Mouse (Mus musculus): ENCODE measurements around the gene Hectd1.

Hectd1 gene

DNA sequence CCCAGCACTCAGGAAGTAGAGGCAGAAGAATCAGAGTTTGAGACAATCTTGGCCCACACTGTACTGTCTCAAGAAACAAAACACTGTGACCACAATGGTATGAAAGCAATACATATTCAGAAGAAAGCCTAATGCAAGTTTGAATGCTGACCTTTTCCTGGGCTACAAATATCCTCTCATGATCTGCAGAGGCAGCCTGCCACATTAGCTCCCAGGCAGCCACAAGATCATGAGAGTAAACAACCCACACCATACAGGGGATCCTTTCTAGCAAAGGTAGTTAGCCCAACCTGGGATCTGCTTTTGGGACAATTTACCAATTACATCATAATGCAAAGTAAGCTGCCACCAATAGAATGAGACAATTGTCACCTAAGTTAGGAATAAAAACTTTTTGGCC, 18.8 kb downstream of the Hectd1 start:
- in situ Hi-C loops (cut with MboI, MseI), result loop anchor here (5.0 kb wide), 1 partner anchor 72 kb away; no protein-coding TSS in a partner anchor

DNA sequence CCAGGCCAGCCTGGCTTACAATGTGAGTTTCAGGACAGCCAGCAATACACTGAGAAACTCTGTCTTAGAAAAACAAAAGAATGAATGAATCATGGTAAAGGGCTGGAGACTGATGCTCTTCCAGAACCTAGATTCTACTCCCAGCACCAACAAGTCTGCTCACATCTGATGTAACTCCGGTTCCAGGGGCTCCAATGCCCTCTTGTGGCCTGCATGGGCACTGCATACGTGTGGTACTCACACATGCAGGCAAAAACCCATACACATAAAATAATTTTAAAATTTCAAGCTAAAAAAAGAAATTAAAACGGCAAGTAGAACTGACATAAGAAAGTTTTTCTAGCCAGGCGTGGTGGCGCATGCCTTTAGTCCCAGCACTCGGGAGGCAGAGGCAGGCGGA, 44.5 kb downstream of the Hectd1 start:
- in situ Hi-C loops (cut with MboI, MseI), result no loop called here

GRCm38 (mm10) chr12:51768702-51769101, 60.6 kb downstream of the Hectd1 start:
- in situ Hi-C loops (cut with MboI, MseI), result loop anchor here (5.0 to 10.0 kb wide), 2 partner anchors 34 to 384 kb away; no protein-coding TSS in a partner anchor

DNA sequence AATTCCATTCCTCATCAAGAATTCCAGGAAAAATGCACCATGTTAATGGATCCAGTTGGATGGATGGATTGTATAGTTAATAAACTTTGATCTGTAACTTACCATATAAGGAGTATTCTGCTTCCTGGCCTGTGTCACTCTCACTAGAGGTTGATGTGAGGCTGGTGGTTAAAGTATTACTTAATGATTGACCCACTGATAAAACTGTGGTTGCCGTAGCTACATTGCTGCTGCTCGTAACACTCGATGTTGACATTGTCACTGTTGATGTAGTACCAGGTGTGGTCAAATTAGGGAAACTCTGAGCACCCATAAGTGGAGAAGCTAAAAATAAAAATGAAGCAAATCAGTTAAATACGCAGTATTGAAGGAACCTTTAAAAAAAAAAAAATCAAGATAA, 61.9 kb downstream of the Hectd1 start:
- in situ Hi-C loops (cut with MboI, MseI), result loop anchor here (5.0 to 10.0 kb wide), 2 partner anchors 35 to 383 kb away; no protein-coding TSS in a partner anchor

GRCm38 (mm10) chr12:51759374-51759773, 70.0 kb downstream of the Hectd1 start:
- in situ Hi-C loops (cut with MboI, MseI), result no loop called here

- in situ Hi-C loops (cut with MboI, MseI), result no loop called here
Measured at GRCm38 (mm10) chr12:51756599-51756961, 72.8 kb downstream of the Hectd1 start.

GRCm38 (mm10) chr12:51755938-51756598, 73.3 kb downstream of the Hectd1 start:
- in situ Hi-C loops (cut with MboI, MseI), result no loop called here

- in situ Hi-C loops (cut with MboI, MseI), result no loop called here
Measured at GRCm38 (mm10) chr12:51747348-51747747, 82.0 kb downstream of the Hectd1 start.

GRCm38 (mm10) chr12:51744957-51745356, 84.4 kb downstream of the Hectd1 start:
- in situ Hi-C loops (cut with MboI, MseI), result loop anchor here (5.0 kb wide), 1 partner anchor 78 kb away; no protein-coding TSS in a partner anchor

DNA sequence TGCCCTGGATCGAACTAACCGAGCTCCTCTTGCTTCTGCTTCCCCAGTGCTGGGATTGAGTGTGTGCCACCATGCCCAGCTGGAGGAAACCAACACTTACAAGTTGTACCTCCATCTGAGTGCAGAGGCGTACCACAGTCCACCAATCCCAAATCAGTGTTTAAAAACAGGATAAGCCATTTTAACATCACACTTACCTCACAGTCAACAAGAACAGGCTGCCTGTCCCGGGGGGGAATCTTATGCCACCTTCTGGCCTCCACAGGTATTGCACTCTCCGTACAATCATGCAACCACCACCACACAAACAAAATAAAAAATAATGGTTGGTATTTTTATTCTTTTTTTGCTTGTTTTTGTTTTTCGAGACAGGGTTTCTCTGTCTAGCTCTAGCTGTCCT, 87.6 kb downstream of the Hectd1 start:
- in situ Hi-C loops (cut with MboI, MseI), result loop anchor here (5.0 kb wide), 1 partner anchor 74 kb away; no protein-coding TSS in a partner anchor

DNA sequence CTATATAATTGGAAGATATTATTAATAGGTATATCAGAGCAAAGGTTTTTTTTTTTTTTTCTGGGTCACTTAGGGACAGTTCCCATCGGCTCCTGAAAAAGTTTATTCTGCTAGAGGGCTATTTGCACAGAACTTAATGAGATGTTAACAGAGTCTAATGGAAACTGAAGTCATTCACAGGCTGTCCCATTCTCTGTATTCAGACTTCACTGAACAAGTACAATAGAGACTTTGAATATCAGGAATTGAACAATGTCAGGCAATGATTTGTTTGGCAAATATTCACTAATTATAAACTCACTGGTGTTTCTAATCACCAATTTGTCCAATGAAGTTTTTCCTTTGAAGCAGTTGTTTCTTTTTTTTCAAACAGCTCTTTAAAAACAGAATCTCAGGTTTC, 92.5 kb downstream of the Hectd1 start:
- in situ Hi-C loops (cut with MboI, MseI), result no loop called here

GRCm38 (mm10) chr12:51736381-51736780, 93.0 kb downstream of the Hectd1 start:
- in situ Hi-C loops (cut with MboI, MseI), result no loop called here

- in situ Hi-C loops (cut with MboI, MseI), result no loop called here
Measured at GRCm38 (mm10) chr12:51735840-51736271, 93.5 kb downstream of the Hectd1 start.

DNA sequence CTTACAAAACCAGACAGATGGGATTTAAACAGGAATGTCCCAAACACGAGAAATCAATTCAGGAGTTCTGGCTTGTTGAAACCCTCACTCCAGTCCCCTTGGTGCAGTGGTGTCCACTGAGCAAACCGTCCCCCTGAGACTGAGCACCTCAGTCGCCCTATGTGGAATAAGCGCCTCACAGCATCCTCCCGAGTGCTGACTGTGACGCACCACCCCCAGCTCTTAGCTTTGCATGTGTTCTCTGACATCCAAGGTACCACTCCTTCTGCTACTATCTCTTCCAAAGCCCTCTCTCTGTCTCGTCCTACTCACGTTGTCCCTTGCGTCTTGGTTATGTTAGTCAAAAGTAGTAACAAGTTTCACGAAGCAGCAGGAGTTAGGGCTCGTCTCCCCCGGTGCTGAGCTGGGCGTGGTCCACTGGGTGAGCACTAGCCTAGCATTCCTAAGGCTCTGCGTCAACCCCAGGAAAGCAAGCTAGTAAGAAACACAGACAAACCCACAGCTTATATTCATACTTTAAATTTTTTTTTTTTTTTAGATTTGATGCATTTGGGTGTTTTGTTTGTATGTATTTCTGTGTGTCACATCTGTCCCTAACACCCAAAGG, 94.6 kb downstream of the Hectd1 start:
- in situ Hi-C loops (cut with MboI, MseI), result no loop called here

GRCm38 (mm10) chr12:51729827-51730226, 99.5 kb downstream of the Hectd1 start:
- in situ Hi-C loops (cut with MboI, MseI), result no loop called here

DNA sequence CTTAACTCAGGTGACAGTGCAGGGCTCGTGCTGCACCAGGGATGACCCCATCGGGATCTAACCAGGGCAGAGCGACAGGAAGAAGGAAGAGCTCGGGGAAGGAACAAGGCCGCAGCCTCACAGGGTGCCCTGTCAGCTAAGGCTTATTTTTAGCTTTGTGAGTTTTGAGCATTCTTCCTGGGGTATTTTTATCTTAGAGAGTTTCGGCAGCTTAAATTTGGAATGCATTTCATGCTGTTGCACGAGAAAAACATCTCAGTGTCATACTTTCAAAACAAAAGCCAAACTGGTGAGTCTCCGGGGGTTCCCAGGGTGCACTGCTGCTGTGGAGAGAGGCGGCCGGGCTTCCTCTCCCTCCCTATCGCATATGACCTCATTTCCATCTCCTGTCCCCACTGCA, 100.3 kb downstream of the Hectd1 start:
- in situ Hi-C loops (cut with MboI, MseI), result no loop called here

DNA sequence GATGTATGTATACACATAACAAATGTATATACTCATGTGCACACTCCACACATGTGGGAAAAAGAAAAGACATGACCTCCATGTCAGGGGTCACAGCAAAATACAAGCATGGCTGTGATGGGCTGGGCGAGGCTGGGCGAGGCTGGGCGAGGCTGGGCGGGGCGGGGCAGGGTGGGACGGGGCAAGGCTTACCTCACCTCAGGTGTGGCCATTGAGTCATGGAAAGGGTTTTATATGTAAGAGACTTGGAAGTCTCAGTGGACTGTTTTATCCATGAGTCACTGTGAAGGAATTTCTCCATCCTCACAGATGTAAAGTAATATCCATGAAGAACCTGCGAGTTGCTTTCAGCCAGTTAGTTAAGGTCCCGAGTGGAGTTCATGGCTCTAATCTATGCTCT, 107.5 kb downstream of the Hectd1 start:
- in situ Hi-C loops (cut with MboI, MseI), result no loop called here

DNA sequence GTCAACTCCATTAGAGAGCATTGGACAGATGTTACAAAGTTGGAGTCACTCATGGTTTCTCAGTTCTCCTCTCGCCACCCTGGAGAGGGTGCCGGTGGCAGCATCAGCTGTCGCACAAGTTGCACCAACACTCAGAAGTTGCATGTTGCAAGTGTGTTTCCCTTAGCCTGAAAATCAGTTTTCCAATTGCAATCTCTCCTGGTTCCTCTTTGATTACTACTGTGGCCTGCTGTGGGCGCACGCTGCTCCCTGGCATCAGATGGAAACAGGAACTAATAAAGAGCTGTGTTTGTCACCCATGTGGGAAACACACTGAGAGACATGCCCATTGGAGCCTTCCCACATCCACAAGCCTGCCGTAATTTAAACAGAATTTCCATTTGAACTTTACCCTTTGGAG, 110.7 kb downstream of the Hectd1 start:
- in situ Hi-C loops (cut with MboI, MseI), result no loop called here

GRCm38 (mm10) chr12:51712685-51713084, 116.7 kb downstream of the Hectd1 start:
- in situ Hi-C loops (cut with MboI, MseI), result no loop called here

DNA sequence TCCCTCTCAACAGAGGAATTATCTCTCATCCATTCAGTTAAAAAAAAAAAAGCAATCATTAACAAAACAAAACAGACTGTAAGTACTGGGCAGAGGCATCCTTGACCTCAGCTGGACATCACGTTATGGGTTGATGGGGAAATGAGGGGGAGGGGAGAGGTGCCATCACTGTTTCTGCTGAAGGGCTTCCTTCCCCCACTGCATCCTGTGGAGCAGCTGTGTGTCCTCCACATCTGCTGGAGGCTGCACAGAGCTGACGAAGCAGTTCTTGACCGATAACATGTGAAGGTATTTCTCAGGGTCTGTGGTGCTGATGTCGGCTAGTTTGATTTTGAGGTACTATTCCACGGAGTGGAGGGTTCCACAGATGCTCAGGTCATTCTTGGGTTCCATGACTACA, 119.2 kb downstream of the Hectd1 start:
- in situ Hi-C loops (cut with MboI, MseI), result no loop called here

GRCm38 (mm10) chr12:51709741-51710140, 119.6 kb downstream of the Hectd1 start:
- in situ Hi-C loops (cut with MboI, MseI), result no loop called here

DNA sequence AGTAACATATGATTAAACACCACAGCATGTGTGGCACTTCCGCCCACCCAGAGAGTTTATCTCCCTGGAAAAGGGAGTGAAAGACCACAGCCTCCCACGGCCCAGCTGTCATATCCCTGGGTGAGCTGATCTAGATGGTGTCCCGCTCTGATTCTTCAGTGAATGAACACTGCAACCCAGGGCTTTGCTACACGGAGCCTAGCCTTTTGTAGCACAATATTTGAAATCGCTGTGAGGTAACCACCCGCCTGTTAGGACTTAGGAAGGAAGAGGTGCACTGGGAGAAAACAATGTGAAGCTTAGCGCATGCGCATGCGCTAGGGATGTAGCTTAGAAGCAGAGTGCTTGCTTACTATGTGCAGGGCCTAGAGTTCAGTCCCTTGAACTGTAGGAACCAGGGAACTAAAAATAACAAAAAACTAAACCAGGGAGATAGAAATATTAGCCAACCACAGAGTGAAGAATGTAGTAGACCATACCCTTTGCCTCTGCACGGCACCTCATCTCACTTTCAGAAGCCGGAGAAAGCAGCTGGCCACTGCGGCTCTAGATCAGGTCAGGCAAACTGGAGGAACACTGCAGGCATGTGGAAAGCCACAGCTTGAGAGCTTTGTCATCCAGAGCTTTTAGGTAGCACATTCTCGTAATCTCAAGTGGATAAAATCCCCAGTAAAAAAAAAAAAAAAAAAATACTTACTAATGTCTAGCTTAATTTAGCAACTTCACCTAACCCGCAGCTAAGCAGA, 120.2 kb downstream of the Hectd1 start:
- in situ Hi-C loops (cut with MboI, MseI), result no loop called here

Data from regulatory T cell (primary cell).